Mouse (Mus musculus): ENCODE data around the gene Nell2.
"Not testable (repeated sequence)": the region's sequence is repeated elsewhere in the genome, so short reads cannot be mapped to it uniquely, and the experiment has no call there.

The Nell2 gene

GRCm38 (mm10) chr15:95527948-95528861 lies at the start of gene Nell2:
Gene Nell2 (minus strand): TSS chr15:95528559.
- DNase-seq (ENCODE audit: low read depth, low spot score), result peak; percentile 79

GRCm38 (mm10) chr15:95574661-95575060 lies 46.3 kb upstream of the Nell2 start:
- peak; percentile 65 for DNase-seq (ENCODE audit: low read depth, low spot score)

- no peak for DNase-seq (ENCODE audit: low read depth, low spot score)
Observed at GRCm38 (mm10) chr15:95569606-95570005, 41.2 kb upstream of the Nell2 start.

- DNase-seq (ENCODE audit: low read depth, low spot score), result no peak
Observed at GRCm38 (mm10) chr15:95565160-95565559, 36.8 kb upstream of the Nell2 start.

GRCm38 (mm10) chr15:95561303-95561702 lies 32.9 kb upstream of the Nell2 start:
- no peak for DNase-seq (ENCODE audit: low read depth, low spot score)

- no peak for DNase-seq (ENCODE audit: low read depth, low spot score)
Observed at GRCm38 (mm10) chr15:95550011-95550410, 21.7 kb upstream of the Nell2 start.

DNA sequence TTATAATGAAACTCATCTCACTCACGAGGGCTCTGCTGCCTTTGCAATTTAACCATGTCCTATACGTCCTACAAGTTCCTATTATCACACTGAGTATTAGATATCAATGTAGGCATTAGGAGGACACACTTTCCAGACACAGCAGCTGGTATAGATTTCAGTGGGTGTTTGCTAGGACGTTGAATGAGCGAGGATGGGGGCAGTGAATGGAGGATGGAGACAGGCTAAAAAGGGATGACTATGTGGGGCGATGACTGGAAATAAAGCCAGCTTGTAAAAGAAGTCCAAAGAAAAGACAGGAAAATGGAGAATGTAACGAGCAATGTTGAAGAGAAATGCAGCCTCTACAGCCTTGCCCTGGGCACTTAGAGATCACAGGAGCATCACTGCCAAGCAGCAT lies 14.3 kb upstream of the Nell2 start:
- no peak for DNase-seq (ENCODE audit: low read depth, low spot score)

DNA sequence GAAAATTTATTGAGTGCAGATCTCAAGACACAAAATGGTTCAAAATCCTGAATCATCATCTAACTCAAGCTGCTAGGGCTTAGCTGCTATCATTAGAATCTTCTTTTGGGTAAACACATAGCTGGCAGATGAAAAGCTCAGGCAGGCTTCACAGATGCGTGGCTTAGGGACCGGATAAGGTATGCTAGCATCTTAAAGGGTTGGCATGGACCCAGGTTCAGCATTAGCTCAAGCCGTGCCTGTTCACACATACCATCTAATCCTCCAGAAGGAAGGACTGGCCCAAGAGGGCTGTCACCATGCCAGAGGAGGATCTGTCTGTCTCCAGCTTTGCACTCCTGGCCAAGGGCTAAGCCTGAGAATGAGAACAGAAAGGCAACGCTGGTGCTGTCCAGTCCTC lies 8.4 kb upstream of the Nell2 start:
- DNase-seq (ENCODE audit: low read depth, low spot score), result no peak

DNA sequence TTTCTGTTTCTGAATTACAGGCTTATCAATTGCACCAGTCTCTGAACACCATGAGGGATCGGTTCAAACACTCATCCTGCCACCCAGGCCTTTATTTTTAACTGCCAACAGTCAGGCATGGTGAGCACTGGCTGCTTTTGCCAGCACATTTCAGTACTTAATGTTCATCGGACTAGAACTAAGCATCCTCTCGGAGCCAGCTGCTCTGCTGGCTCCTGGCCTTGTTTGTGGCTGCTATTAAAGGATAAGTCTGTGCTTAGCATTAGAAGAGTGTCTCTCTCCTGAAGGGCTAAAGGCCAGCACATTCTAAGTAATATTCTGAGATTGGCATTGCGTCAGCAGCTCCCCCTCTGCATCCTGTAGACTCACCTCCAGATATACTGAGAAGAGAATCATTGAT lies 7.9 kb upstream of the Nell2 start:
- no peak for DNase-seq (ENCODE audit: low read depth, low spot score)

DNA sequence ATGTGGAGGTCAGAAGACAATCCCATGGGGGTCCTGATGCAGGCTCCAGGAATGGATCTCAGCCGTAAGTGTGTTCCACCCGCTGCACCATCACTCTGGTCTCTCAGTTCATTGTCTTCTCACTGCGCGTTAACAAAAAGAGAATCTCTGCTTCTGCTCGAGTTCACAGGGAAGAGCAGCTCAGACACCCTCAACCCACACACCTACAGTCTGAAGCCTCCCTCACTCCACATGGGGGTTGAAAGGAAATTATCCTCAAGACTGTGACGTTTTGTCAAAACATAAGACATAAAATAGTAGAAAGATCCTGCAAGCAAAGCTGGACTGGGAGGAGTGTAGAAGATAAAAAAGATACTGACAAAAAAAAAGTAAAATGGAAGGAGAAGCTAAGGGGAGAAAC lies 6.3 kb upstream of the Nell2 start:
- DNase-seq (ENCODE audit: low read depth, low spot score), result no peak

- DNase-seq (ENCODE audit: low read depth, low spot score), result peak; percentile 34
Observed at GRCm38 (mm10) chr15:95527461-95527947, 855 bp downstream of the Nell2 start.

GRCm38 (mm10) chr15:95526626-95527411 lies 1.5 kb downstream of the Nell2 start:
- peak; percentile 24 for DNase-seq (ENCODE audit: low read depth, low spot score)

DNA sequence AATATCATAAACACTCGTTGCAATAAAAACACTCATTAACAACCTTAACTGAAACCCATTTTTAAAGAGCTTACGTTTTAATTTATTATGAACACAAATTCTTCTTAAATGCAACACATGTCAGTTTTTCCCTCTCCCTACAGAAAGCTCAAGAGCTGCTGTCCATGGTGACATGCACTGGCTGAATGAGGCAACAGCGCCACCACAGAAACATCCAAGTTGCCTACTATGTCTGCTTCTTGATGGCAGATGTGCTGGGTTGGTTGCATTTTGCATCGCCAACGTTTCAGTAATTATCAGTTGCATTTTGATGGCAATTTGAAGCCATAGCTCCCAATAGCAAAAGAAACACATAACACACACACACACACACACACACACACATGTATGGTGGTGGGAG lies 2.4 kb downstream of the Nell2 start:
- DNase-seq (ENCODE audit: low read depth, low spot score), result peak; percentile 64

GRCm38 (mm10) chr15:95518204-95518603 lies 10.2 kb downstream of the Nell2 start:
- DNase-seq (ENCODE audit: low read depth, low spot score), result no peak

GRCm38 (mm10) chr15:95513306-95513705 lies 15.1 kb downstream of the Nell2 start:
- not testable (repeated sequence) for DNase-seq (ENCODE audit: low read depth, low spot score)

GRCm38 (mm10) chr15:95495666-95496065 lies 32.7 kb downstream of the Nell2 start:
- no peak for DNase-seq (ENCODE audit: low read depth, low spot score)

GRCm38 (mm10) chr15:95495193-95495592 lies 33.2 kb downstream of the Nell2 start:
- DNase-seq (ENCODE audit: low read depth, low spot score), result no peak

- DNase-seq (ENCODE audit: low read depth, low spot score), result no peak
Observed at GRCm38 (mm10) chr15:95492201-95492600, 36.2 kb downstream of the Nell2 start.

- DNase-seq (ENCODE audit: low read depth, low spot score), result no peak
Observed at GRCm38 (mm10) chr15:95489174-95489573, 39.2 kb downstream of the Nell2 start.

- DNase-seq (ENCODE audit: low read depth, low spot score), result no peak
Observed at GRCm38 (mm10) chr15:95487961-95488360, 40.4 kb downstream of the Nell2 start.

GRCm38 (mm10) chr15:95482002-95482401 lies 46.4 kb downstream of the Nell2 start:
- no peak for DNase-seq (ENCODE audit: low read depth, low spot score)

- no peak for DNase-seq (ENCODE audit: low read depth, low spot score)
Observed at GRCm38 (mm10) chr15:95481585-95481984, 46.8 kb downstream of the Nell2 start.

Data from R1 (cell line).